Mouse (Mus musculus): ENCODE measurements around the gene Kcna3.

DNA sequence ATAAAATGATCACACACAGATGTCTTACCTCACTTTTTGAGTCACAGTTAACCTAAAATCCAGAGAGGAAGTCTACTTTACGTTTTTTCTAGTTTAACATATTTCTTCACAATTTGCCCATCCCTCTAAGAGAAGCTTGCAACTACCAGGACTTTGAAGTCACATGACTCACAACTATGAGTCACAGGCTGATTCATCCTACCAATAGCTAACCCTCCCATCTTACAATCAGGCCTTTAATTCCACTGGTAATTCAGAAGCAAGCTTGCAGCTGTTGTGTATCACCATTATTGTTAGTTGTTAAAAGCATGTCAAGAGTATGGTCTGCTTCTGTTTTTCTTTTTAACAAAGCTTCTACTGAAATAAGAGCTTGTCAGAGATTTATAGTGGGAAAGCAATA, 26.8 kb downstream of the Kcna3 start:
- TF ChIP-seq GATA1 (IDR thresholded peaks at IDR 0.05; ENCODE audit: borderline replicate concordance, low read length) (no peak), FLI1 (IDR thresholded peaks at IDR 0.05; ENCODE audit: low read length) (no peak)

Data from megakaryocyte, embryonic 14.5 days (primary cell).